Mouse (Mus musculus) thymus, postnatal 10 days (tissue): ENCODE data around the gene Nim1k.
"Not testable (repeated sequence)": the region's sequence is repeated elsewhere in the genome, so short reads cannot be mapped to it uniquely, and the experiment has no call there.

ENCODE experiments used
- DNase-seq, 2 experiments: peaks; one replicate each; pipeline ENCODE4 v3.0.0; 2021; ENCODE audit warnings: low spot score in 2 of 2

The Nim1k gene

GRCm38 (mm10) chr13:119727608-119728387 lies 27.9 kb downstream of the Nim1k start:
- DNase-seq: no peak

- no peak for DNase-seq
These were observed 31.1 kb downstream of the Nim1k start for GRCm38 (mm10) chr13:119724541-119724940.

GRCm38 (mm10) chr13:119723368-119723767 lies 32.3 kb downstream of the Nim1k start:
- no peak for DNase-seq

- DNase-seq: no peak
These were observed 33.2 kb downstream of the Nim1k start for GRCm38 (mm10) chr13:119722447-119722846.

- no peak for DNase-seq
These were observed 39.6 kb downstream of the Nim1k start for GRCm38 (mm10) chr13:119716105-119716504.

- no peak for DNase-seq
These were observed 41.9 kb downstream of the Nim1k start for GRCm38 (mm10) chr13:119713821-119714220.

- DNase-seq: no peak
These were observed 42.4 kb downstream of the Nim1k start for GRCm38 (mm10) chr13:119713107-119713787.

- no peak for DNase-seq
These were observed 43.2 kb downstream of the Nim1k start for GRCm38 (mm10) chr13:119712463-119712862.

GRCm38 (mm10) chr13:119710268-119710610 lies 45.4 kb downstream of the Nim1k start:
- no peak for DNase-seq

- DNase-seq: no peak
These were observed 46.1 kb downstream of the Nim1k start for GRCm38 (mm10) chr13:119709388-119710267.

GRCm38 (mm10) chr13:119708941-119709340 lies 46.7 kb downstream of the Nim1k start:
- DNase-seq: no peak

GRCm38 (mm10) chr13:119707906-119708305 lies 47.8 kb downstream of the Nim1k start:
- no peak for DNase-seq

- no peak for DNase-seq
These were observed 48.7 kb downstream of the Nim1k start for GRCm38 (mm10) chr13:119706953-119707352.

GRCm38 (mm10) chr13:119706278-119706880 lies 49.3 kb downstream of the Nim1k start:
- DNase-seq: not testable (repeated sequence)

- no peak for DNase-seq
These were observed 51.4 kb downstream of the Nim1k start for GRCm38 (mm10) chr13:119704280-119704679.

GRCm38 (mm10) chr13:119698436-119698835 lies 57.2 kb downstream of the Nim1k start:
- DNase-seq: no peak

GRCm38 (mm10) chr13:119696496-119696895 lies 59.2 kb downstream of the Nim1k start:
- DNase-seq: no peak

GRCm38 (mm10) chr13:119695676-119696075 lies 60.0 kb downstream of the Nim1k start:
- DNase-seq: no peak

- DNase-seq: not testable (repeated sequence)
These were observed 63.7 kb downstream of the Nim1k start for GRCm38 (mm10) chr13:119691958-119692357.

- DNase-seq: no peak
These were observed 64.6 kb downstream of the Nim1k start for GRCm38 (mm10) chr13:119690876-119691620.
